Mouse (Mus musculus) heart, adult 2 months (tissue): Measurements from ENCODE around the gene Hsdl2. TPM values are rescaled to one million over a fixed set of nuclear protein-coding genes. Genes with fewer than 3 reads are reported as not detected.
A peak's percentile ranks its signal among the peaks of the same experiment; 100 is the strongest.

ENCODE experiments used
- DNase-seq, 2 experiments: peaks; one replicate each; pipeline ENCODE4 v3.0.0; 2021
- H3K27ac ChIP-seq: fragments of 200-600 bp; 2 replicates; pipeline ENCODE4 v1.8.1; 2022
- H3K27me3 ChIP-seq: fragments of 200-500 bp; 2 replicates; pipeline ENCODE4 v1.6.1; 2012; ENCODE audit warnings: mild to moderate bottlenecking, low read length, inconsistent platforms, mixed read lengths; ENCODE audit not compliant: control insufficient read depth, insufficient read depth
- H3K36me3 ChIP-seq: fragments of 200-500 bp; 2 replicates; pipeline ENCODE4 v1.6.1; 2012; ENCODE audit warnings: low read length, inconsistent platforms; ENCODE audit not compliant: control insufficient read depth, insufficient read depth
- H3K4me1 ChIP-seq: fragments of 200-500 bp; 2 replicates; pipeline ENCODE4 v1.6.1; 2011; ENCODE audit warnings: low read length; ENCODE audit not compliant: control insufficient read depth, insufficient read depth
- H3K4me3 ChIP-seq: fragments of 200-600 bp; 2 replicates; pipeline ENCODE4 v1.8.1; 2022
- H3K79me2 ChIP-seq: fragments of 200-500 bp; replicated peaks from 2 replicates; pipeline ENCODE4 v1.6.1; 2012; ENCODE audit warnings: mild to moderate bottlenecking, inconsistent platforms, low read length, moderate library complexity, mixed read lengths; ENCODE audit not compliant: control insufficient read depth, insufficient read depth
- H3K9ac ChIP-seq: fragments of 200-500 bp; 2 replicates; pipeline ENCODE4 v1.6.1; 2012; ENCODE audit warnings: low read depth, mild to moderate bottlenecking, control low read depth, inconsistent platforms, low read length, mixed read lengths
- CTCF ChIP-seq: fragments of 200-600 bp; IDR thresholded peaks from 2 replicates; pipeline ENCODE4 v1.8.1; 2022; ENCODE audit warnings: antibody characterized with exemption, mild to moderate bottlenecking, moderate library complexity
- EP300 ChIP-seq: fragments of 200-500 bp; IDR thresholded peaks from 2 replicates; pipeline ENCODE4 v1.6.1; 2011; ENCODE audit warnings: low read depth, low read length, control low read depth; ENCODE audit not compliant: insufficient read depth
- POLR2A ChIP-seq: fragments of 200-500 bp; IDR thresholded peaks from 2 replicates; pipeline ENCODE4 v1.6.1; 2011; ENCODE audit warnings: mild to moderate bottlenecking, low read depth, low read length, control low read depth; ENCODE audit not compliant: insufficient read depth
- WGBS: fragments of 180-500 bp; shearing (Covaris S2); methylation state at CpG from one replicate; pipeline ENCODE4 v1.1.7; 2018; 5-methylcytosine and 5-hydroxymethylcytosine counted together
- intact Hi-C: fragments of 180-260 bp; cut with DNase I; formaldehyde crosslinking; loops from one replicate; pipeline ENCODE4 v1.15.1; 2025
- polyA plus RNA-seq: library from polyadenylated mRNA; depleted of rRNA; stranded (reverse); fragments of >200 nt; gene quantifications from 2 replicates; pipeline ENCODE4 v1.2.3, GENCODE M21; 2012
- total RNA-seq, 2 experiments: library from RNA; stranded (reverse); gene quantifications; 2 replicates each; pipeline ENCODE4 v1.2.3; 2021

The Hsdl2 gene
- total and polyA plus RNA-seq, 3 experiments = 84.0 to 225 (median 211) TPM

GRCm38 (mm10) chr4:59546285-59547071 is 34.9 kb upstream of the Hsdl2 start:
- DNase-seq = no peak
- peak overlapping the region; percentile 45; the same call in 1 of the 2 replicates for H3K9ac ChIP-seq
- intact Hi-C loops = loop anchor here (10.0 kb wide), 1 partner anchor 542 kb away; the partner anchor contains the start of gene Gm20503
- no peaks in the 10 kb centered on the region for H3K27me3 ChIP-seq
- peak overlapping the region; percentile 1; the same call in 1 of the 2 replicates for H3K27ac ChIP-seq
- peaks cover 13% of the 10 kb centered on the region for H3K36me3 ChIP-seq
- no peak for TF ChIP-seq CTCF
- no peak for TF ChIP-seq POLR2A
- no peak for TF ChIP-seq EP300
- peaks cover 5% of the 10 kb centered on the region for H3K4me1 ChIP-seq
- 24% methylated on average over 7 of the region's 7 CpGs for WGBS
- H3K4me3 ChIP-seq = peak overlapping the region; percentile 62
- H3K79me2 ChIP-seq = no peaks in the 10 kb centered on the region; the same call in 1 of the 2 replicates

- peak overlapping the region; percentile 1; the same call in 1 of the 2 replicates for H3K9ac ChIP-seq
- peaks cover 2% of the 10 kb centered on the region for H3K4me1 ChIP-seq
- peak in 1 of 2 experiments; percentile 15 for DNase-seq
- H3K36me3 ChIP-seq = peaks cover 10% of the 10 kb centered on the region
- peak overlapping the region; percentile 95 for H3K27ac ChIP-seq
- WGBS = 10% methylated on average over 11 of the region's 11 CpGs
- H3K79me2 ChIP-seq = no peaks in the 10 kb centered on the region
- intact Hi-C loops = loop anchor here (10.0 kb wide), 1 partner anchor 543 kb away; the partner anchor contains the start of gene Gm20503
- peak overlapping the region; percentile 62 for H3K4me3 ChIP-seq
- H3K27me3 ChIP-seq = no peaks in the 10 kb centered on the region
- TF ChIP-seq POLR2A (no peak), CTCF (no peak), EP300 (no peak)
These were observed 34.0 kb upstream of the Hsdl2 start for GRCm38 (mm10) chr4:59547136-59547889.

- Histone ChIP-seq H3K27ac (peak overlapping the region; percentile 95), H3K9ac (peak overlapping the region; percentile 98), H3K4me1 (peaks cover 2% of the 10 kb centered on the region), H3K27me3 (no peaks in the 10 kb centered on the region), H3K79me2 (no peaks in the 10 kb centered on the region), H3K36me3 (peaks cover 8% of the 10 kb centered on the region), H3K4me3 (peak overlapping the region; percentile 62)
- 4% methylated on average over 18 of the region's 18 CpGs for WGBS
- no peak for DNase-seq
- TF ChIP-seq POLR2A = no peak
- TF ChIP-seq EP300 = no peak
- no peak for TF ChIP-seq CTCF
- intact Hi-C loops = loop anchor here (1.0 to 10.0 kb wide), 3 partner anchors 33 to 543 kb away; partner anchors contain the start of genes Gm20503, Hsdl2 and Ugcg
These were observed 33.3 kb upstream of the Hsdl2 start for GRCm38 (mm10) chr4:59548011-59548559.

- TF ChIP-seq POLR2A = no peak
- no peak for TF ChIP-seq CTCF
- no peak for TF ChIP-seq EP300
- intact Hi-C loops = loop anchor here (1.0 to 10.0 kb wide), 3 partner anchors 32 to 544 kb away; partner anchors contain the start of genes Gm20503, Hsdl2 and Ugcg
- Histone ChIP-seq H3K36me3 (peaks cover 8% of the 10 kb centered on the region), H3K4me3 (peak overlapping the region; percentile 62), H3K27ac (peak overlapping the region; percentile 95), H3K27me3 (no peaks in the 10 kb centered on the region), H3K9ac (peak overlapping the region; percentile 98), H3K4me1 (peaks cover 2% of the 10 kb centered on the region), H3K79me2 (no peaks in the 10 kb centered on the region)
- under 1% methylated on average over 77 of the region's 83 CpGs for WGBS
- peak; percentile 88 to 90 for DNase-seq
These were observed 32.7 kb upstream of the Hsdl2 start for GRCm38 (mm10) chr4:59548560-59549174.

GRCm38 (mm10) chr4:59549175-59549976 is 32.0 kb upstream of the Hsdl2 start, which contains the start of gene Ptbp3:
Gene Ptbp3 (minus strand): TSS chr4:59549364.
- peak within 1 kb of the TSS; percentile 98 for H3K9ac ChIP-seq
- DNase-seq = peak; percentile 94 to 95
- WGBS = under 1% methylated on average over 78 of the region's 83 CpGs
- peaks cover 8% of the 10 kb centered on the region for H3K36me3 ChIP-seq
- no peak for TF ChIP-seq CTCF
- peak; percentile 76 for TF ChIP-seq POLR2A
- H3K27me3 ChIP-seq = no peaks in the 10 kb centered on the region
- H3K27ac ChIP-seq = peak within 1 kb of the TSS; percentile 96
- no peaks in the 10 kb centered on the region for H3K79me2 ChIP-seq
- peaks cover 2% of the 10 kb centered on the region for H3K4me1 ChIP-seq
- intact Hi-C loops = loop anchor here (2.0 to 10.0 kb wide), 2 partner anchors 31 to 545 kb away; partner anchors contain the start of genes Gm20503 and Hsdl2
- peak within 1 kb of the TSS; percentile 66 for H3K4me3 ChIP-seq
